Mouse (Mus musculus) cerebellum, postnatal 25 days (tissue): ENCODE measurements around the gene Ndufa3.

Experiments used
- DNase-seq, 2 experiments: peaks; one replicate each; pipeline ENCODE4 v3.0.0; 2021; ENCODE audit warnings: mixed read lengths in 2 of 2

Gene Ndufa3

DNA sequence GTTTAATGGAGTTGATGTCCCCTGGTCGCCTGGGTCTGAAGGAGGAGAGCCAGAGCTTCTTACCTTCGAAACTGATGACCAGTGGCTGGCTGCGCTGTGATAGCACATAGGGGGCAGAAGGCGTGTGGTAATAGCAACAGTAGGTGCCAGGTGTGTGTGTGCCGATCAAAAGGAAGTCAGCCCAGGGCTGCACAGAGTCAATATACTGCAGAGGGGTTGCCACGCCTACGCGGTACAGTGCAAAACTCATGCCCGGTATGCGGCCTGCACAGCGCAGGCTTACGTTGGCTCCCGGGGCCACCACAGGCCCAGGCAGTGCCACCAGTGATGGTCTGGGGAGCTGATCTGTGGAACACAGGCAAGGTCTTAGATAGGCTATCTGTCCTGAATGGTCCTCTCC is 6.2 kb upstream of the Ndufa3 start:
- DNase-seq: no peak

DNA sequence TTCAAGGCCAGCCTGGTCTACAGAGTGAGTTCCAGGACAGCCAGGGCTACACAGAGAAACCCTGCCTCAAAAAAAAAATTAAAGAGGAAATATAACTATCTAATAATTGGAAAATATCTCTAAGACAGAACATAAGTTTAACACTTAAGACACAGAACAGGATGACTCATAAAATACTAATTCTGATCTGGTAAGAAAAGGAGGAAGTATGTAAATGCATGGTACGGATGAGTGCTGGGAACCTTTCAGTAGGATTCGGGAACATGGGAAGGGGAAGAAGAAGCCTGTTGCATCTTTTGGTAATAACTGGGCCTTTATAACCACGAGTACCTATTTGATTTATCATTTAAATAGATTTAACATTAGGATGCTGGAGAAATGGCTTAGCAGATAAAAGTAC is 3.2 kb upstream of the Ndufa3 start:
- DNase-seq: no peak

DNA sequence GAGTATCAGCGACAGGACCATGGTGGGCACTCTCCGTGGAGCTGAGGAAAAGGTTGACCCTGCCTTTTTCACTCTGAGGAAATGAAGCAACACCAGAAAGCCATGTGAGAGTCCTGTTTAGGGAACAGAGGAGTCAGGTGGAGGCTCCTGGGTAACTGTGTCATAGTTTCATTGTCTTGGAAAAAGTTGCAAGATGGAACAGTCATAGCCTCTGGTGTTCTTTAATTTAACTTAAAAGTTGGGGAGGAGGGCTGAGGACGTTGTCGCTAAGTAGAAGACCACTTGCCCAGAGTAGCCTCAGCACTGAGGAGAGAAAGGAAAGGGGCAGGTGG is 1.1 kb upstream of the Ndufa3 start, which contains the start of gene Oscar:
Gene Oscar, minus strand, starts transcription at position 101 of the 332 bp plus-strand sequence.
- DNase-seq: no peak

DNA sequence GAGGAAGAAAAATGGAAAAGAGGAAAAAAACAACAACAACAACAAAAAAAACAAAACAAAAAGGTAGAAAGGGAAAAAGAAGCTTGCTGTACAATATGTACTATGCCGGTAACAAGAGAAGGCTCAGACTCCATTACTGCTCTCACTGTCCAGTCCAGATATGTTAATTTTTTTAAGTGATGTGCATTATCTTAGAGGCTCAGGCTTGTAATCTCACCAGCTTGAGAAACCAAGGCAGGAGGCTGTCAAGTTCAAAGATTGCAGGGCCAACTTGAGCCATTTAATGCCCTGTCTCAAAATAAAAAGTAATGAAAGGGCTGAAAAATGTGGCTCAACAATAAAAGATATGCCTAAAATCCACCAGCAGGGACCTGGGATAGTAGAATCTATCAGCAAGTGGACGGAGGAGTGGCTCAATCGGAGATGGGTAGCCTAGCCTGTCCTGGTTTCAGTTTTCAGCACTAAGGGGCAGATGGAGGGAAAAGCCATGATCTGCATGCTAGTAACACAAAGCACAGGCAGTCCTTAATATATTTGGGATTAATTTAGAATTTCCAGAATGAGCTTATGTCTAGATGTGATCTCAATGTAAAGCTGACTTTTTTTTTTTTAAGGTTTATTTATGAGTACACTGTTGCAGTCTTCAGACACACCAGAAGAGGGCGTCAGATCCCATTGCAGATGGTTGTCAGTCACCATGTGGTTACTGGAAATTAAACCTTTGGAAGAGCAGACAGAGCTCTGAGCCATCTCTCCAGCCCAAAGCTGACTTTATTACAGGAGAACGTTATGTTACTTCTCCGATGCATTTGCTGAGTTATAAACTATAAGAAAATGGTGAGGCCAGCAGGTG is 558 bp upstream of the Ndufa3 start:
- DNase-seq: peak in 1 of 2 experiments; percentile 76

DNA sequence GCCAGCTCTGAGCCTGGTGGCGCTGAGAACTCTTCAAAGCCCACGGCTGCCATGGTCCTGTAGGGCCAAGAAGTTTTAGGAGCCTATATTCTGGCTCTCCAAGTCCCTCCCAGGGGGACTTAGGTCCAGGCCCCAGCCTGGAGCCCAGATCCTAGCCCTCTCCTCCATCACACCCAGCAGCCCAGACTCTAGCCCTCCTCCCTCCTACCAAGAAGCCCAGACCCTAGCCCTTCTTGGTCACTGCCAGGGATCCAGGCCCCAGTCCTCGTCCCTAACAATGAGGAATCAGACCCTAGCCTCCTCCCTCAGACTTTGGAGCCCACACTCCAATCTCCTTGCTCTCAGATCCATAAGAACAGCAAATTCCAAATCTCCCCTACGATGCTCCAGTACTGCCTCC is 11.9 kb downstream of the Ndufa3 start:
- DNase-seq: peak in 1 of 2 experiments; percentile 17

DNA sequence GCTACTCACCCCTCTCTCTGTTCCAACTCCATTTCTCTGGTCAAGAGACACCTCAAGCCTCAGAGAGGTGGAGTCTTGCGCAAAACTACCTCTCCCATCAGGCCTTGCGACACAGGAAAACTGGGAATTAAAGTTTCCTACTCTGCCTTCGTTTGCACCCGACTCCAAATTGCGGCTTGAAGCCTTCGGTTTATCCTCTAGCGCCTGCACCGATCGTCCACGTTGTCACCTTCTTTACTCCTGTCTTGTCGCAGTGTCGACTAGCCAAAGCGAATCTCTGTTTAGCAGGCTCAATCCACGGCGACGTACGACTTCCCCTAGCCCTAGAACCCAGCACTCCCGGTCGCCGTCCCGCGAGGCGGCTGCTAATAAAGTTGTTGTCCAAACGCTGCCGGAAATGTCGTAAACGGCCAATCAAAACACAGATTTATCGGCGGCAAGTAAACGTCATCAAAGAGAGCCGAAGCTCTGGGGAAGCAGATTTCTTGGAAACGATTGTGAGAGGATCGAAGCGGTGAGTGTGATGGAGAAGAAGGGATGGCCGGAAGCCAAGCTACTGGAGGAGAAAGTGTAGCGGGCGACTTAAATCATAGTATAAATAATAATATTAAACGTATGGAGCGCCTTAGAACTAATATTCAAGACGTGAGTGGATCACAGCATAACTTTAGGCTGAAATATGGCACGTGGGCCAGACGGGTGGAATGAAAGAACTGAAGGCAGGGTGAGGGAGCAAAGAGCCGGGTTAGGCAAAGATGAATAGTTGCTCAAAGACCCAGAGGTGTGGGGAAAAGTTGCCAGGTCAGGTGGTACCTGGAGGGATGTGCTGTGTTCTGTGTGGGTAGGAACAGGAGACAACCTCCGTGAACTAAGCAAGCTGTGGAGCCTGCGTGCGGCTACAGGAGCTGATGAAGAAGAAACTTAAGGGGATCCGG is 12.6 kb downstream of the Ndufa3 start, which contains the start of the genes Tfpt and Prpf31:
Gene Tfpt, minus strand, starts transcription at position 387 of the 935 bp plus-strand sequence.
Gene Prpf31, plus strand, starts transcription at position 443 of the 935 bp plus-strand sequence.
- DNase-seq: peak; percentile 93 to 97

DNA sequence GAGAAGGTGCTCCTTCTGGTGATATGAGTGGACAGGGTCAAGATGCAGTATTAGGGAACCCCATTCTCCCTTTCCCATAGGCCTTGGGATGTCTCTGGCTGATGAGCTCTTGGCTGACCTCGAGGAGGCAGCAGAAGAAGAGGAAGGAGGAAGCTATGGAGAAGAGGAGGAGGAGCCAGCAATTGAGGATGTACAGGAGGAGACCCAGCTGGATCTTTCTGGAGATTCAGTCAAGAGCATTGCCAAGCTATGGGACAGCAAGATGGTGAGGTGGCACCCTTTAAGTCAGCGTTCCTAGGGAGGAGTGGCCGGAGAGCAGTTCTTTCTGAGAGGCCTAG is 13.3 kb downstream of the Ndufa3 start:
- no peak for DNase-seq

DNA sequence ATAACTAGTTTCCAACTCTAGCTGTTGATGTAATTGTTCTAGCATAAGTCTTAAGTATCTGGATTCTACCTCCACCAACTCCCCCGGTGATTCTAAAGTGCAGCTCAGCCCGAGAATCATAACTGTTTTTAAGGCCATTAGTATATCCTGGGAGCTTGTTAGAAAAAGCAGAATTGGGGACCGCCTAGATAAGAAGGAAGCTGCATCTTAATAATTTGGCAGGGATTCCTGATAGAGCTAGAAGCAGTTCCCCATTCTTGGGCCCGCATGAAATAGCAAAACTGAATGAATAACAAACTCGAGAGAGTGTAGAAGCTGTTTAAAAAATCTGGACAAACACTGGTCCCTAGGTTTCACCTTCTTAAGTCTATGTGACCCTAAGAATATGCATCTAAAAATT is 26.2 kb downstream of the Ndufa3 start:
- DNase-seq: no peak

DNA sequence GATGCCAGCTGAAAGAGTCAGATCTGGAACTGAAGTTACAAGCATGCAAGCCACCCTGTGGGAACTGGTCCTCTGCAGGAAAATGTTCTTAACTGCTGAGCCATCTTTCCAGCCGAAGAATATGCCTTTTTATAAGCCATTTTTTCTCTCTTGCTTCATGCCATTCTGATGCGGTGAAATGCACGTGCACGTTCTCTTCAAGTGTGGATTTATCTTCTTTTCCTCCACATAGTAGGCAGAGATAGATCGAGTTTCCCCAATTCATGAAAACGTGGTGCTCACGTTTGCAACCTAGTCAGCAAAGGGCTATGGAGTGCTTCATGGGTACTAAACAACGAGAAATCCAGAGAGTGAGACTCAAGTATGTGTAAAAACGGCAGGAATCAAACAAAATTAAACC is 26.7 kb downstream of the Ndufa3 start:
- DNase-seq: no peak

DNA sequence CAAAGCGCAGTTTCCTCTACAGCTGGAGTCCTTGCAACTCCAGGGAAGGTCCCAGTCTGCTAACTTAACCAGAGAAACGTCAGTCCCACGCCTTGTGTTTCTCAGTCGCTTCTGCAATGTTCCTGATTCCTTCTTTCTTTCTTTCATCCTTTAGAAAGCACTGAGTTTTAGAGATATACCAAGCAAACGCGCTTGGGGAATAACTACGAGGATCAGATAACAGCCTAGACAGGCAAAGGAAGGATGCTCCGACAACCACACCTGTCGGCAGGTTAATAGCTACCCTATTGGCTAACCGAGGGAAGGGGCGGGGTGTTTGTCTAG is 27.1 kb downstream of the Ndufa3 start:
- peak in 1 of 2 experiments; percentile 96 for DNase-seq

DNA sequence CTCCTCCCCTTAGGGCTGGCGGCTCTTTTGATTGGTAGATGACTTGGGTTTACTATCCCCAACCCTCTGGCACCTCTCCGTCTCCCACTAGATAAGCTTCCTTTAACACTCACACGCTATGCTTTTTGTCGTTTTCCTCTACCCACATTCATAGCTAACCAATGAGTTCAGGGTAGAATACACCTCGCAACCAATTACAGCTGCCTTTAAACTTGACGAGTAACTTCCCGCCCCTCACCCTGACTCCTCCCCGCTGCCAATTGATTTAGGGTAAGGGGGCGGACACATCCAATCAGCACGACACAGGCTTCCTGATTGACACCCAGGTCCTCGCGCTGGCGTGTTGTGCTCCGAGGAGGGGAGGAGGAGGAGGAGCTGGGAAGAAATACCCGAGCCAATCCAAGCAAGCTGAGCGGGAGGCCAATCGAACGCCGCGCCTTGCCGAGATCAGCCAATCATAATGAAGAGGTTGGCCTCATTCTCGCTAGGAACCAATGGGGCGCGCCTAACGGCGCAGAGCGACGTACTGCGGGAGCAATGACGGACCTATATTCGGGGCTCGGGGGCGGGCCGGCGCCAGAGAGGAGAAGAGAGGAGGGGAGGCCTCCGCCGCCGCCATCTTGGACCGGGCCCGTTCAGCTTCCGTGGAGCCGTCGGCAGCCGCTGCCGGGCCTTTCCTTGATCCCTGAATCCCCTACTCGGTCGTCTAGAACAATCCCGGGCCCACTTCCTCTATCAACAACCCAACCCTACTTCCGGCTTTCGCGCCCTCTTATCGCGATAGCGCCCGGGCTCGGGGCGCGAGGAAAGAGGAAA is 27.7 kb downstream of the Ndufa3 start, which contains the start of gene Cnot3:
Gene Cnot3, plus strand, starts transcription at position 597 of the 816 bp plus-strand sequence.
- DNase-seq: peak; percentile 97 to 98

DNA sequence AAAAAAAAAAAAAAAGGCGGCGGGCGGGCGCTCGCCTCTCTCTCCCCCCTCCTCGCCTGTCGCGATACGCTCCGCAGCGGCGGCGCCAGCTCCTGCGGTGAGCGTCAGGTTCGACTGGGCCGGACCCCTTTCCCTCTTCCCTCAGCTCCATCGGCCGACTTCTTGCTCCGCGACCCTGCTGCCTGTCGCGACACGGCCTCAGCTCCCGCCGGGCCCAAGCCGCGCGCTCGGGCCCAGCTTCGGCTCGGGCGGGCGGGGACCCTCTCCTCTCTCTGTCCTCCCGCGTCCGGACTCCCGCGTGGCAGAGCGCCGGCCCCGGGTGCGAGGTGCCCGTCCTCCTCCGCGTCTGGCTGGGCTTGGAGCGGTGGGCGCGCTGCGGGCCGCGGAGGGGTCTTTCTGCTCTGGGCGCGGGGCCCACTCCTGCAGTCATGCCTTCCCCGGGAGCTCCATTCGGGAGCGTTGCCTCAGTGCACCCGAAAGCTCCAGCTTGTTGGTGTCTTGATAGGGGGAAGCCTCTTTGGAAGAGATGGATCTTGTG is 28.4 kb downstream of the Ndufa3 start:
- no peak for DNase-seq

DNA sequence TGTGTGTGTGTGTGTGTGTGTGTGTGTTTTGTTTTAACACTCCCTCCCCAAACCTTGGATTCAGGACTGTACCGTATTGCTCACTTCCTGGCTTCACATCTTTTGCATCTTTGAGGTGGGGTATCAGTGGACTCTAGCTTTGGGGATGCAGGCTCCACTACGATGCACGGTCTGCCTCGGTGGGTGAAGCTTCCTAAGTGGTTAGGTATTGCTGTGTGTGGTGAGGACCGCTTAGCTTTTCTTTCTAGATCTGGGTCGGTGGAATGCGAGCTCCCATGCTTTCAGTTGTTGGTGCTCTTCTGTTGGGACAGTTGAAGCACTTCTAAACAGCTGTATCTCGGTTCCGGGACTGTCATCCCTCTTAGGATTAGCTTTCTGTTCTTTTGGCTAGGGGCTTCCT is 29.0 kb downstream of the Ndufa3 start:
- DNase-seq: no peak

DNA sequence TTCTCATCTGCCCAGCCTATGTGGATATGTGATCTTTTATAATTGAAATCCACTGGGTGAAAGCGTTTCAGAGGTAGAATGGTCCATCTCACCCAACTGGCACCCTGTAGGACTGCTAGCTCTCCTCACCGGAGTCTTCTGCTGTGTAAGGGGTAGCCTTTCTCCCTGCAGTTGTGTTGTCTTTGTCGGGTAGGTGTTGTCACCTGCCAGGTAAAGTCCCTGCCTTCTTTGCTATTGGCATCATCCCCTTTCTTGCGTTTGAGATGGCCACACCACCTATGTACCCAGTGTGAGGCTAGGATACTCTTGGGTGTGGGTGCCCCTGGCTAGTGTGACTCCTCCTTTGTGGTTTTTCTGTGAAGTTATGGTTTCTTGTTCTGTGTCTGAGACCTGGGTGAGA is 29.5 kb downstream of the Ndufa3 start:
- no peak for DNase-seq

DNA sequence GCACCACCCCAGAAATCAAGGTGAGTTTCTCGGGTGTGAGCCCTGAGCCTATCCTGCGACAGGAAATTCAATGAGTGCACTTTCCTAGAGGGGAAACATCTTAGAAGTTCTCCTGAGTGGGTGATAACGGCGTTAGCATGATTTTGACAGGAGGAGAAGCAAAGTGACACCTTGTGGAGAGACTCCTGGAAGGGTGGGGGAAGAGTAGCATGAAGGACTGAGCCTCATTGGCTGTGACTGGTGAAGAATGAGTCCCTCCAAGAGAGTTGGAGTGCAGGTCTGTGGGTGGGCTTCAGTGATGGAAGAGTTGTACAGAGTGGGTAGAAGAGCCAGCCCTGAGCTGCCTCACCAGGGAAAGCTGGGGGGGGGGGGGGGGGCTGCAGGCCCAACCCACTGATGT is 39.8 kb downstream of the Ndufa3 start:
- DNase-seq: no peak

DNA sequence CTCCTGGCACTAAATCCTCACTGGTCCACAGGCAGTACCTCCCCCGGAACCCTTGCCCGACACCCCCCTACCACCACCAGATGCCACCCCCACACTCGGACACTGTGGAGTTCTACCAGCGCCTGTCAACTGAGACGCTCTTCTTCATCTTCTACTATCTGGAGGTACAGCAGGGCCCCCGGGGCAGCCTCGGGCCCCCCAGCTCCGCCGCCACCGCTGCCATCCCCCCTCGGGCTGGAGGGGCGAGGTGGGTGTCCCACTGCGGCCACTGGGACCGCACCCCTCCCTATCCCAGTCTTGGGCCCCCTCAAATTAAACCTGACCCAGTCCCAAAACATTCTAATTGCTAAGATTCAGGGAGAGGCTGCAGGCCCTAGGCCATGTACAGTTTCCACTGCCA is 41.4 kb downstream of the Ndufa3 start:
- DNase-seq: no peak

DNA sequence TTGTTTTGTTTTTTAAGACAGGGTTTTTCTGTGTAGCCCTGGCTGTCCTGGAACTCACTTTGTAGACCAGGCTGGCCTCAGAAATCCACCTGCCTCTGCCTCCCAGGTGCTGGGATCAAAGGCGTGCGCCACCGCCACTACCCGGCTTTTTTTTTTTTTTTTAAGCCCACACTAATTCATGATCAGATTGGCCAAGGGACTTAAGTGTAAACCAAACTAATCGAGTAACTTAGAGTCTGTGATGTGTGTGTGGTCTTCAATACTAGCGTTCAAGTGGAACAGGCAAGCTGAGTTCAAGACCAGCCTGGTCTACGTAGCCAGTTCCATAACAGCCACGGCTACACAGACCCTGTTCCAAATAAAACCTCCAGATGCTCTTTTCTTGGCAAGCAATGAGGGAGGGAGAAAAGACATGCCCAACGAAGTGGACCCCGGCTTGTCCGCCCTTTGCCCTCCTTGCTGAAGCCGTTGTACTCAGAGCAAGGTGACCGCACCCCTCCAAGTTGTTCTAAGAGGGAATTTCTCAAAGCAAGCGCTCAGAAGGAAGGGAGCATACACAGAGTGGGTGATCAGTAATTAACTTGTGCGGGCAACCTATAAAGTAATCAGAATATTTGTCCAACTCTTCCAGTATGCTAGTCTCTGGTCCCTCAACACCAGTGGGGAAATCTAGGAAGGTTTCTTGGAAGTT is 47.5 kb downstream of the Ndufa3 start:
- DNase-seq: no peak

DNA sequence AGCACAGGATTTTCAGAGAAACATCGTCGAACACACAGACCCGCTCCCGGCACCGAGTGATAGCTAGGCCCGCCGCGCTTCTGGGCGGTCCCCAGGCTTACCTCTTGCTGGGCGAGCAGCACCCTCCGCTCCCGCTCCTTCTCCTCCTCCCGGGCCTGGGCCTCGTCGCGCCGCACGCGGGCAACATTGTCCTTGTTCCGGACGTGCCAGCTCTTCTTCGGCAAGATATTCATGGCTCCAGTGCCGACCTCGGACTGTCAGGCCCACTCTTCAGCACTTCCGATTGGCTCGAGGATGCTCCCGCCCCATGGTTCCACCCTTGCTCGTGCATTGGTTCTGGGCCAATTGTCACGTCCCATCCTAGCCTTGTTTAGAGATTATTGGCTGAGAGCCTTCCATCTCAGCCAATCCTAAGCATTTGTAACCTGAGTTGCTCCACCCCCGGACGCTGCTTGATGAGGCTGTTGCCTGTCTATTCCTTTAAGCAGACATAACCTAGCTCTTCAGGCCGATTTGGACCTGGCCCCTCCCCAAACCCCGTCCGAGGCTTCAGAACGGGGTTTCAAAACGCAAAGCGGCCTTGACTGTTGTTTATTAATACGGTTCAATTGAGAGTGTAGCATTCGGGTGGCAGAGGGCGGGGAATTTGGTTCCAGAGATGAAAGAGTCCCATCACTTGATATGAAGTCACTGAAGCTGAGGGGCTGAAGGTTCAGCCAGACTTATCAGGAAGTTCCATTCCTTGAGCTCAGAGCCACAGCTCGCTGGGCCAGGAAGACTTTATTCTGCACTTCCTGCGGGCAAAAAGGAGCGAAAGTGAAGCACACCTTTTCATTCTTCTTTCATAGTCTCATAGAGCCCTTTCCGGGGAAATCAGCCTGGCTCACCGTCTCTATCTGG is 48.3 kb downstream of the Ndufa3 start, which contains the start of gene Leng1:
Gene Leng1, minus strand, starts transcription at position 626 of the 900 bp plus-strand sequence.
- DNase-seq: peak; percentile 95 to 96

DNA sequence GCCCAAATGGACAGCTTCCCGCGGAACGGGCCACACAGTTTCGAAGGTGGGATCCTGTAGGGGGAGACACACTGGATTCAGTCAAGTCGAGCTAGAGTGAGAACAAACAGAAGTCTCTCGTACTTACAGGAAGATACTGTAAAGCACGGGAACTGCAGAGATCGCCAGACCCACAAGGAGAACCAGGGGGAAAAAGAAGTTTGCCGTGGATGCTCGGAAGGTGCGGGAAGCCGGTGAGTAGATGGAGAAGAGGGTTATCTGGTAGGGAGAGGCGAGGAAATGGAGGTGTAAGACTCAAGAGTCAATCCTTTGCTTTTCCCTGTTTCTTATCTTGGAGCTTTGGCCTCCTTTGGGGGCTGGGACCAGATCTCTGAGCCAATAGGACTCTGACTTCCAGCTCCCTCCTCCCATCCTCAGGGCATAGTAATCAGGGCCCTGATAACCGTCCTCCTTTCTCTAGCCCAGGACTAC is 49.8 kb downstream of the Ndufa3 start:
- no peak for DNase-seq
